Mouse (Mus musculus) MEL (cell line): ENCODE results near the gene Fam210b. TPM values are rescaled to one million over a fixed set of nuclear protein-coding genes. Genes with fewer than 3 reads are reported as not detected.
A peak's percentile ranks its signal among the peaks of the same experiment; 100 is the strongest.

Experiments used
- DNase-seq: peaks from one replicate; pipeline ENCODE4 v3.0.0; 2011; ENCODE audit warnings: low read depth, low spot score
- H3K27ac ChIP-seq: 2 replicates; pipeline ENCODE4 v1.5.1; 2012; ENCODE audit warnings: low read depth, mild to moderate bottlenecking, control low read depth, low read length, moderate library complexity; ENCODE audit not compliant: control insufficient read depth
- H3K27me3 ChIP-seq, 2 experiments: fragments of 150-350 bp in 1 of 2; sonication (generic) in 1 of 2; 2 replicates each; pipeline ENCODE4 v1.6.1; 2012; ENCODE audit warnings: low read length in 2 of 2, mild to moderate bottlenecking in 2 of 2, improper control_type of control experiment in 1 of 2, moderate library complexity in 1 of 2; ENCODE audit not compliant: insufficient read depth in 2 of 2, control insufficient read depth in 1 of 2
- H3K36me3 ChIP-seq, 2 experiments: 2 replicates each; pipeline ENCODE4 v1.6.1; 2012 to 2014; ENCODE audit warnings: low read length in 2 of 2, improper control_type of control experiment in 1 of 2, inconsistent platforms in 1 of 2, mild to moderate bottlenecking in 1 of 2; ENCODE audit not compliant: insufficient read depth in 2 of 2, control insufficient read depth in 1 of 2
- H3K4me1 ChIP-seq, 2 experiments: fragments of 150-350 bp in 1 of 2; sonication (generic) in 1 of 2; 2 replicates each; pipeline ENCODE4 v1.6.1; 2012; ENCODE audit warnings: low read length in 2 of 2, improper control_type of control experiment in 1 of 2, mild to moderate bottlenecking in 1 of 2; ENCODE audit not compliant: insufficient read depth in 2 of 2, control insufficient read depth in 1 of 2
- H3K4me3 ChIP-seq, 2 experiments: fragments of 150-350 bp in 1 of 2; sonication (generic) in 1 of 2; 2 replicates each; pipeline ENCODE4 v1.5.1; 2012; ENCODE audit warnings: low read depth in 2 of 2, low read length in 2 of 2, mild to moderate bottlenecking in 2 of 2, moderate library complexity in 2 of 2, control low read depth in 1 of 2, improper control_type of control experiment in 1 of 2; ENCODE audit not compliant: control insufficient read depth in 1 of 2, insufficient read depth in 1 of 2
- H3K79me2 ChIP-seq: 2 replicates; pipeline ENCODE4 v1.6.1; 2012; ENCODE audit warnings: mild to moderate bottlenecking, low read length, moderate library complexity; ENCODE audit not compliant: control insufficient read depth, poor library complexity, insufficient read depth
- H3K9ac ChIP-seq: 2 replicates; pipeline ENCODE4 v1.6.1; 2012; ENCODE audit warnings: low read depth, mild to moderate bottlenecking, control low read depth, low read length, moderate library complexity; ENCODE audit not compliant: control insufficient read depth, poor library complexity, severe bottlenecking
- H3K9me3 ChIP-seq: fragments of 150-350 bp; sonication (generic); replicated peaks from 2 replicates; pipeline ENCODE4 v1.6.1; 2012; ENCODE audit warnings: mild to moderate bottlenecking, low read length, improper control_type of control experiment, moderate library complexity; ENCODE audit not compliant: insufficient read depth
- CTCF ChIP-seq, 3 experiments: IDR thresholded peaks in 2 of 3; conservative IDR thresholded peaks in 1 of 3; 2 replicates each; pipeline ENCODE4 v1.5.1; 2011 to 2012; ENCODE audit warnings: low read length in 3 of 3, low read depth in 2 of 3, mild to moderate bottlenecking in 2 of 3, improper control_type of control experiment in 1 of 3, inconsistent platforms in 1 of 3, mixed read lengths in 1 of 3, moderate library complexity in 1 of 3; ENCODE audit not compliant: control insufficient read depth in 1 of 3, insufficient read depth in 1 of 3, poor library complexity in 1 of 3, severe bottlenecking in 1 of 3
- E2F4 ChIP-seq: IDR thresholded peaks from 2 replicates; pipeline ENCODE4 v1.6.1; 2011; ENCODE audit warnings: low read depth, low read length, improper control_type of control experiment, borderline replicate concordance
- EP300 ChIP-seq, 2 experiments: IDR thresholded peaks; 2 replicates each; pipeline ENCODE4 v1.6.1; 2011; ENCODE audit warnings: improper control_type of control experiment in 2 of 2, low read length in 2 of 2, low read depth in 1 of 2, mild to moderate bottlenecking in 1 of 2
- ETS1 ChIP-seq: IDR thresholded peaks from 2 replicates; pipeline ENCODE4 v1.6.1; 2012; ENCODE audit warnings: low read depth, mild to moderate bottlenecking, inconsistent platforms, low read length, improper control_type of control experiment, moderate library complexity
- GABPA ChIP-seq: IDR thresholded peaks from 2 replicates; pipeline ENCODE4 v1.6.1; 2012; ENCODE audit warnings: low read depth, mild to moderate bottlenecking, inconsistent platforms, low read length, improper control_type of control experiment, moderate library complexity
- MAFK ChIP-seq: IDR thresholded peaks from 2 replicates; pipeline ENCODE4 v1.6.1; 2011; ENCODE audit warnings: low read depth, mild to moderate bottlenecking, low read length, improper control_type of control experiment, borderline replicate concordance
- MAZ ChIP-seq: IDR thresholded peaks from 2 replicates; pipeline ENCODE4 v1.6.1; 2012; ENCODE audit warnings: low read depth, mild to moderate bottlenecking, inconsistent platforms, low read length, improper control_type of control experiment
- MEF2A ChIP-seq: IDR thresholded peaks from 2 replicates; pipeline ENCODE4 v1.6.1; 2014; ENCODE audit warnings: low read depth, mild to moderate bottlenecking, inconsistent platforms, low read length, improper control_type of control experiment; ENCODE audit not compliant: poor library complexity, insufficient replicate concordance, severe bottlenecking; ENCODE audit errors: extremely low read depth
- MXI1 ChIP-seq: IDR thresholded peaks from 2 replicates; pipeline ENCODE4 v1.6.1; 2011; ENCODE audit warnings: mild to moderate bottlenecking, low read depth, low read length, improper control_type of control experiment
- MYB ChIP-seq: IDR thresholded peaks from 2 replicates; pipeline ENCODE4 v1.6.1; 2011; ENCODE audit warnings: mild to moderate bottlenecking, low read depth, low read length, improper control_type of control experiment
- NRF1 ChIP-seq: IDR thresholded peaks from 2 replicates; pipeline ENCODE4 v1.6.1; 2014; ENCODE audit warnings: low read depth, mild to moderate bottlenecking, inconsistent platforms, low read length, improper control_type of control experiment, moderate library complexity; ENCODE audit not compliant: poor library complexity, insufficient read depth, severe bottlenecking
- POLR2A ChIP-seq, 2 experiments: IDR thresholded peaks; 2 replicates each; pipeline ENCODE4 v1.6.1; 2011 to 2012; ENCODE audit warnings: low read length in 2 of 2, mild to moderate bottlenecking in 2 of 2, control low read depth in 1 of 2, improper control_type of control experiment in 1 of 2, low read depth in 1 of 2, moderate library complexity in 1 of 2; ENCODE audit not compliant: control insufficient read depth in 1 of 2, insufficient read depth in 1 of 2, poor library complexity in 1 of 2
- POLR2AphosphoS5 ChIP-seq: IDR thresholded peaks from 2 replicates; pipeline ENCODE4 v1.6.1; 2012; ENCODE audit warnings: low read depth, borderline replicate concordance, mild to moderate bottlenecking, inconsistent platforms, low read length, moderate library complexity, mixed read lengths
- RAD21 ChIP-seq: IDR thresholded peaks from 2 replicates; pipeline ENCODE4 v1.6.1; 2011; ENCODE audit warnings: mild to moderate bottlenecking, low read depth, low read length, improper control_type of control experiment
- RCOR1 ChIP-seq: IDR thresholded peaks from 2 replicates; pipeline ENCODE4 v1.6.1; 2012; ENCODE audit warnings: low read depth, mild to moderate bottlenecking, inconsistent platforms, low read length, improper control_type of control experiment
- SIN3A ChIP-seq: IDR thresholded peaks from 2 replicates; pipeline ENCODE4 v1.6.1; 2012; ENCODE audit warnings: low read length, improper control_type of control experiment, inconsistent platforms
- SMC3 ChIP-seq: IDR thresholded peaks from 2 replicates; pipeline ENCODE4 v1.6.1; 2011; ENCODE audit warnings: low read depth, low read length, improper control_type of control experiment
- ZMIZ1 ChIP-seq: IDR thresholded peaks from 2 replicates; pipeline ENCODE4 v1.6.1; 2012; ENCODE audit warnings: low read depth, mild to moderate bottlenecking, inconsistent platforms, low read length, improper control_type of control experiment, moderate library complexity
- polyA plus RNA-seq, 2 experiments: library from polyadenylated mRNA; stranded (reverse) in 1 of 2; unstranded in 1 of 2; fragments of >175 nt in 1 of 2; fragments of >200 nt in 1 of 2; gene quantifications; 2 replicates each; pipeline versions ENCODE4 v1.2.1 to v1.2.4; 2012; ENCODE audit warnings: low replicate concordance in 2 of 2, low read depth in 1 of 2; ENCODE audit not compliant: insufficient read length in 2 of 2, insufficient read depth in 1 of 2, missing spikeins in 1 of 2
- total RNA-seq: library from RNA; depleted of rRNA; stranded (reverse); fragments of 300-350 nt; gene quantifications from 2 replicates; pipeline ENCODE4 v1.2.3, GENCODE M21; 2012

Fam210b gene
- total and polyA plus RNA-seq, 3 experiments, result 3.5 to 11.4 TPM; not detected in 1

GRCm38 (mm10) chr2:172343751-172344150, 1.6 kb upstream of the Fam210b start:
- DNase-seq, result no peak
- Histone ChIP-seq H3K79me2 (no peaks in the 10 kb centered on the region; the same call in 1 of the 2 replicates), H3K27me3 (no peaks in the 10 kb centered on the region), H3K36me3 (peaks cover 0 to 21% of the 10 kb centered on the region in 2 experiments; a peak in 2 of 4 replicates), H3K9me3 (no peaks in the 10 kb centered on the region), H3K9ac (no peak overlapping the region), H3K4me3 (no peak overlapping the region), H3K27ac (no peak overlapping the region), H3K4me1 (peaks cover 10 to 26% of the 10 kb centered on the region in 2 experiments)
- no peak for TF ChIP-seq MAZ
- no peak for TF ChIP-seq MEF2A
- TF ChIP-seq E2F4, result no peak
- TF ChIP-seq POLR2AphosphoS5, result no peak
- TF ChIP-seq NRF1, result no peak
- no peak for TF ChIP-seq EP300 (IDR thresholded peaks at IDR 0.05; ENCODE audit: low read depth in 1 of 2, low read length in 2 of 2)
- TF ChIP-seq ZMIZ1, result no peak
- no peak for TF ChIP-seq GABPA
- no peak for TF ChIP-seq CTCF (IDR thresholded peaks at IDR 0.05 in 2 of 3, conservative IDR thresholded peaks at IDR 0.05 in 1 of 3; ENCODE audit: control insufficient read depth in 1 of 3, insufficient read depth in 1 of 3, low read depth in 2 of 3, low read length in 3 of 3, poor library complexity in 1 of 3, severe bottlenecking in 1 of 3)
- no peak for TF ChIP-seq POLR2A (IDR thresholded peaks at IDR 0.05; ENCODE audit: control insufficient read depth in 1 of 2, insufficient read depth in 1 of 2, low read depth in 1 of 2, low read length in 2 of 2, poor library complexity in 1 of 2)
- no peak for TF ChIP-seq RAD21
- TF ChIP-seq MAFK, result no peak
- no peak for TF ChIP-seq MXI1
- TF ChIP-seq ETS1, result no peak
- TF ChIP-seq MYB, result no peak
- no peak for TF ChIP-seq SMC3
- TF ChIP-seq RCOR1, result no peak

DNA sequence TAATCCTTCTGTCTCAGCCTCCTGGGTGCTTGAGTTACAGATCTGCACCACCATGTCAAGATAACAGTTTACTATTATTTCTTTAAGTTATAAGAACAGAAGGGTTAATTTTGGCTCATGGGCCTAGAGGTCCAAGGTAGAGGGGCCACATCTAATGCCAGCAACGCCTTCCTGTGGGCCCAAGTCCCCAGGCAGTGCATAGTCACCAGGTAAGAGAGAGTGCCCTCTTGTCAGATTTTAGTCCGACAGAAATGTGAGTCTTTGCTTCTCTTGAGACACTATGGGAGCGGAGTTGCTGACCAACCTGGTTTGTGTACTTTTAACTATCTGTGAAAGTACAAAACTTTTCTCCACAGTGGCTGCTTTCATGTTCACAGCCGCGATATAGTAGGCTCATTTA, 696 bp upstream of the Fam210b start:
- no peaks in the 10 kb centered on the region for H3K27me3 ChIP-seq
- no peak overlapping the region for H3K9ac ChIP-seq
- H3K79me2 ChIP-seq, result no peaks in the 10 kb centered on the region; the same call in 1 of the 2 replicates
- H3K4me3 ChIP-seq, result peak overlapping the region; percentile 38 to 61; a peak in 3 of 4 replicates
- no peak for DNase-seq
- no peaks in the 10 kb centered on the region for H3K9me3 ChIP-seq
- TF ChIP-seq GABPA (no peak), SIN3A (0 out of 2 replicates have a peak, but pooled peaks have one; percentile 6)
- H3K36me3 ChIP-seq, result peaks cover 0 to 24% of the 10 kb centered on the region in 2 experiments; a peak in 2 of 4 replicates
- no peak overlapping the region for H3K27ac ChIP-seq
- peaks cover 10 to 30% of the 10 kb centered on the region in 2 experiments for H3K4me1 ChIP-seq
